Mouse (Mus musculus): ENCODE data around the gene Acbd3. TPM values are rescaled to one million over a fixed set of nuclear protein-coding genes. Genes with fewer than 3 reads are reported as not detected.

Gene Acbd3
- 17.2 and 18.1 TPM in 2 replicates for polyA plus RNA-seq (2014; fragmentation: Nextera tagmentation; extraction: Ambion mirVana)

DNA sequence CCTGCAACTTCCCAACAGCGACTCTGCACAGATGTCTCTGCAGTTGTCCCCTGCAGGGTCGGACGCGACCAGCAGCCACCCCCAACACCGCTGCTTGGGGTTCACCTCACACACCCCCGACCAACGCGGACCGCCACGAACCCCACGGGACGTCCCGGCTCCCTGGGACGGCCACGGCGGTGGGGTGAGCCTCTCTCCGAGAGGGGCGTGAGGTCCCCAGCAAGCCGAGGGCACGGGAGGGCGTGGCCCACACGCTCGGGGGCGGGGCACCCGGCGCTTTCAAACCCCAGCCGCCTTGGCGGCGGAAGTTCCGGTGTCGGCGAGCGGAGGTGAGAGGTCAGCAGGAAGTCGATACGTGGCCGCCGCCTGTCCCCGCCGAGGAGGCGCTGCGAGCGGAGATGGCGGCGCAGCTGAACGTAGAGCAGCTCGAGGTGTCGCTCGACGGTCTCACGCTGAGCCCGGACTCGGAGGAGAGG lies at the start of gene Acbd3:
Gene Acbd3, plus strand, starts transcription at position 340 of the 476 bp plus-strand sequence.
- H3K4me2 ChIP-seq (ENCODE audit: low read length): peak within 1 kb of the TSS; percentile 64
- no peaks in the 10 kb centered on the region for H3K9me3 ChIP-seq (replicated peaks; ENCODE audit: control insufficient read depth, low read length)
- peak within 1 kb of the TSS; percentile 99 for H3K4me3 ChIP-seq (ENCODE audit: low read depth, low read length)
- DNase-seq (ENCODE audit: low spot score) (peak; percentile 93), ATAC-seq (peak; percentile 97)
- no peaks in the 10 kb centered on the region for H3K36me3 ChIP-seq (ENCODE audit: control insufficient read depth, insufficient read depth, low read length)
- under 1% methylated on average over 46 of the region's 52 CpGs for WGBS
- H3K9ac ChIP-seq (ENCODE audit: low read length): peak within 1 kb of the TSS; percentile 96
- H3K27me3 ChIP-seq (replicated peaks; ENCODE audit: control insufficient read depth, insufficient read depth, low read length): no peaks in the 10 kb centered on the region
- peak within 1 kb of the TSS; percentile 78 for H3K27ac ChIP-seq (ENCODE audit: low read depth, low read length)
- peaks cover 12% of the 10 kb centered on the region for H3K4me1 ChIP-seq (ENCODE audit: control insufficient read depth, insufficient read depth, low read length)

DNA sequence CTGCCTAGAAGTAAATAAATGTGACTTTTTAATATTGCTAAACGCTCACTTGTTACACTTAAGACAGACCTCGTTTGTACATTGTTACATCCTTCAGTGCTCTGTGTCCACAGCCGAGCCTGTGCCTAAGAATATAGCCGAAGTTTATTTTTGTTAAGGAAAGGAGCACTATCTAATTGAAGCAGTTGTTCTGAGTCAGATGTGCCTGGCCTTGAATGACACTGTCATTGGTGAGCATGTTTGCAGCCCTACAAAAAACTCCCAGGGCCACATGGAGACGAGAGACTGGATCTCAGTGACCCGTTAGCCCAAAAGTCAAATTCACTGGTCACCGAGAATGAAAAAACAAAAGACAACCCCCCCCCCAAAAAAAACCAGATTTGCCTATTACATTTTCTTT lies 34.6 kb upstream of the Acbd3 start:
- Histone ChIP-seq H3K9me3 (replicated peaks; ENCODE audit: control insufficient read depth, low read length) (no peaks in the 10 kb centered on the region), H3K4me1 (ENCODE audit: control insufficient read depth, insufficient read depth, low read length) (no peaks in the 10 kb centered on the region), H3K4me2 (ENCODE audit: low read length) (no peak overlapping the region), H3K4me3 (ENCODE audit: low read depth, low read length) (no peak overlapping the region), H3K27ac (ENCODE audit: low read depth, low read length) (no peak overlapping the region), H3K36me3 (ENCODE audit: control insufficient read depth, insufficient read depth, low read length) (peaks cover 42% of the 10 kb centered on the region), H3K9ac (ENCODE audit: low read length) (no peak overlapping the region), H3K27me3 (replicated peaks; ENCODE audit: control insufficient read depth, insufficient read depth, low read length) (peaks cover 14% of the 10 kb centered on the region)
- ATAC-seq: no peak
- no peak for DNase-seq (ENCODE audit: low spot score)
- 91% methylated on average over 7 of the region's 7 CpGs for WGBS

DNA sequence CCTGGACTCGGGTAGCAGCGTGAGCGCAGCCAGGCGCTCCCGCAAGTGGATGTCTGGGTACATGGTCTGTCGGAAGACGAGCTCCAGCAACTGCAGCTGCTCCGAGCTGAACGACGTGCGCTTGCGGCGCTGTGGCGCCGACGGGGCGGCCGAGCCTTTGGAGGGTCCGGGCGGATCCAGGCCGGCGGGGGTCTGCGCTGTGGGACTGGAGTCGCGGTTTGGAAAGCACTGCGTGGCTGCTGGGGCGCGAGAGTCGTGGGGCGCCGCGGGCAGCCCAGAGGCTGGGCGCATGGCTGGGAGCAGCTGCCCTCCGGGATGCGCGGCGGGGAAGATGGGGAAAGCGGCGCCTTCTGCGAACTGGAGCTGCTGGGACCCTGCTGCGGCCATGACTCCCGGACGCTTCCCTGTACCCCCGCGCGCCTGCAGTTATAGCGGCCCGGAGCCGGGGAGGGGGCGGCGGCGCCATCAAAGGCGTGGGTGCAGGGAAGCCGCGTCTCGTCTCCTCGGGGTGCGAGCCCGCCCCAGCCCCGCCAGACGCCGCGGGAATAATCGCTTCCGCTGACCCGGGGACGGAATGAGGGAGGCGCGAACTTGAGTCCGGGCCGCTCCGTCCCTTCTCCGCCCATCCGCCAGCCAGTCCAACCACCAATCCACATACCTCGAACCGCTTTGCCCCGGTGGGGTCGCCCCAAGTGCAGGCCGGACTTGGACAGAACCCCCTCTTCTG lies 29.1 kb upstream of the Acbd3 start, which contains the start of gene Mixl1:
Gene Mixl1, minus strand, starts transcription at position 409 of the 727 bp plus-strand sequence.
- peak; percentile 46; the same call in 1 of the 2 replicates for ATAC-seq
- H3K27me3 ChIP-seq (replicated peaks; ENCODE audit: control insufficient read depth, insufficient read depth, low read length): peaks cover 35% of the 10 kb centered on the region
- WGBS: 1% methylated on average over 68 of the region's 79 CpGs

DNA sequence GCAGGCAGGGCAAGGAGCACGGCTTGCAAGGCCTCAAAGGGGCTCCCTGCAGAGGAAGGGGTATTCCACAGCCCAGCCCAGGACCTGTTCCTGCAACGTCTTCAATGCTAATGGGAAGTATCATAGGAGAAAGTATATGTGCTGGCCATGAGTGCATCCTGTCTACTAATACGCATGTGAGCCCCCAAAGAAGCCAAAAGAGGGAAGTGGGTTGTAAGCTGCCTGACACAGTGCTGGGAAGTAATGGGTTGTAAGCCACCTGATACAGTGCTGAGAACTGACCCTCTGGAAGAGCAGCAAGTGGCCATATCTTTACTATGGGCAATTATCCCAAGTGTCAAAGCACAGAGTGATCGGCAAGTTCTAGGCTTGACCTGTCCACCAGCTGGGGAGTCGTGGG lies 27.8 kb upstream of the Acbd3 start:
- no peaks in the 10 kb centered on the region for H3K4me1 ChIP-seq (ENCODE audit: control insufficient read depth, insufficient read depth, low read length)
- no peak for ATAC-seq

More for the DNA sequence above, 29.1 kb upstream of the Acbd3 start, which contains the start of gene Mixl1:
- H3K4me2 ChIP-seq (ENCODE audit: low read length): peak within 1 kb of the TSS; percentile 52
- peaks cover 6% of the 10 kb centered on the region for H3K36me3 ChIP-seq (ENCODE audit: control insufficient read depth, insufficient read depth, low read length)
- no peak within 1 kb of the TSS for H3K27ac ChIP-seq (ENCODE audit: low read depth, low read length)
- no peaks in the 10 kb centered on the region for H3K4me1 ChIP-seq (ENCODE audit: control insufficient read depth, insufficient read depth, low read length)
- peak; percentile 37 for DNase-seq (ENCODE audit: low spot score)
- H3K9me3 ChIP-seq (replicated peaks; ENCODE audit: control insufficient read depth, low read length): no peaks in the 10 kb centered on the region
- H3K9ac ChIP-seq (ENCODE audit: low read length): peak within 1 kb of the TSS; percentile 35
- peak within 1 kb of the TSS; percentile 29 for H3K4me3 ChIP-seq (ENCODE audit: low read depth, low read length)

DNA sequence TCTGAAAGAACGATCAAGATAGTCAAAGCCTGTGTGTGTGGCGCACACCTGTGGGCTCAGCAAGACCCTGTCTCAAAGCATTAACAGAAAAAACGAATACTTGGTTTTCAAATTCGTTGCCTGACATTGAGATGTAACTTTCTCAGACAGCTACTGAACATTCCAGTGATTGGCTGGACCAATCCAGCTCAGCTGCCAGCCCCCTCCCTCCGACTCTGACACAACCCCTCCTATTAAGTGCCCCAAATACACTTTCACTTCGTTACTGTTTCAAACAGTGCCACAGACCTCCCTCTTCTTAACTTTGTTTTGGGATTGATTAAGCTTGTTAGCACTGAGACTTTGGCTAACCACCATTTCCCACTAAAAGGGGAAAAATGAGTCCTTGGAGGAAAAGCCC lies 22.4 kb upstream of the Acbd3 start:
- no peaks in the 10 kb centered on the region for H3K27me3 ChIP-seq (replicated peaks; ENCODE audit: control insufficient read depth, insufficient read depth, low read length)
- H3K4me2 ChIP-seq (ENCODE audit: low read length): no peak overlapping the region
- no peaks in the 10 kb centered on the region for H3K9me3 ChIP-seq (replicated peaks; ENCODE audit: control insufficient read depth, low read length)
- H3K9ac ChIP-seq (ENCODE audit: low read length): no peak overlapping the region
- DNase-seq (ENCODE audit: low spot score) (no peak), ATAC-seq (no peak)
- H3K36me3 ChIP-seq (ENCODE audit: control insufficient read depth, insufficient read depth, low read length): no peaks in the 10 kb centered on the region
- no peak overlapping the region for H3K4me3 ChIP-seq (ENCODE audit: low read depth, low read length)
- H3K27ac ChIP-seq (ENCODE audit: low read depth, low read length): no peak overlapping the region
- H3K4me1 ChIP-seq (ENCODE audit: control insufficient read depth, insufficient read depth, low read length): no peaks in the 10 kb centered on the region
- 47% methylated on average over 6 of the region's 6 CpGs for WGBS

More for the DNA sequence above, 27.8 kb upstream of the Acbd3 start:
- DNase-seq (ENCODE audit: low spot score): no peak
- Histone ChIP-seq H3K9ac (ENCODE audit: low read length) (no peak overlapping the region), H3K27me3 (replicated peaks; ENCODE audit: control insufficient read depth, insufficient read depth, low read length) (peaks cover 35% of the 10 kb centered on the region), H3K9me3 (replicated peaks; ENCODE audit: control insufficient read depth, low read length) (no peaks in the 10 kb centered on the region), H3K36me3 (ENCODE audit: control insufficient read depth, insufficient read depth, low read length) (no peaks in the 10 kb centered on the region), H3K4me2 (ENCODE audit: low read length) (no peak overlapping the region), H3K27ac (ENCODE audit: low read depth, low read length) (no peak overlapping the region), H3K4me3 (ENCODE audit: low read depth, low read length) (no peak overlapping the region)
- 61% methylated on average over 5 of the region's 5 CpGs for WGBS

DNA sequence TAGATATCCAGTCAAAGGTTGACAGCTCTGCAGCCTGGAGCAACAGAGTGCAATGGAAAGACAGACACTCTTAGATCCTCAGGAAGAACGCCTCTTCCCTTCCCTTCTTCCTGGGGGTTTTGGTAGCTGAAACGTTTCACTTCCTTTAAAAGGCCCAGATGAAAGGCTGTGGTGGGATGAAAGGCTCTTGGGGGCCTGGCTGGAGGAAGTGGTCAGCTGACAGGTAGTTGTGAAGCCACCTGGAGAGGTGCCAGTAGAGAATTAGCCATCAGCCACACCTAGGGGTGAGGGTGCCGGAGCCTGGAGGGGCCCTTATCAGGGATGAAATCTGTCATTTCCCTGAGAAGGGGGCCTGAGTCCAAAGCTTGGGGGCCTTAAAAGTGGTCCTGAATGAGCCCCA lies 18.5 kb upstream of the Acbd3 start:
- Histone ChIP-seq H3K36me3 (ENCODE audit: control insufficient read depth, insufficient read depth, low read length) (no peaks in the 10 kb centered on the region), H3K27me3 (replicated peaks; ENCODE audit: control insufficient read depth, insufficient read depth, low read length) (no peaks in the 10 kb centered on the region), H3K4me3 (ENCODE audit: low read depth, low read length) (no peak overlapping the region), H3K27ac (ENCODE audit: low read depth, low read length) (no peak overlapping the region), H3K9ac (ENCODE audit: low read length) (no peak overlapping the region), H3K4me2 (ENCODE audit: low read length) (no peak overlapping the region), H3K9me3 (replicated peaks; ENCODE audit: control insufficient read depth, low read length) (no peaks in the 10 kb centered on the region), H3K4me1 (ENCODE audit: control insufficient read depth, insufficient read depth, low read length) (no peaks in the 10 kb centered on the region)
- 66% methylated on average over 3 of the region's 3 CpGs for WGBS
- no peak for DNase-seq (ENCODE audit: low spot score)
- no peak for ATAC-seq

DNA sequence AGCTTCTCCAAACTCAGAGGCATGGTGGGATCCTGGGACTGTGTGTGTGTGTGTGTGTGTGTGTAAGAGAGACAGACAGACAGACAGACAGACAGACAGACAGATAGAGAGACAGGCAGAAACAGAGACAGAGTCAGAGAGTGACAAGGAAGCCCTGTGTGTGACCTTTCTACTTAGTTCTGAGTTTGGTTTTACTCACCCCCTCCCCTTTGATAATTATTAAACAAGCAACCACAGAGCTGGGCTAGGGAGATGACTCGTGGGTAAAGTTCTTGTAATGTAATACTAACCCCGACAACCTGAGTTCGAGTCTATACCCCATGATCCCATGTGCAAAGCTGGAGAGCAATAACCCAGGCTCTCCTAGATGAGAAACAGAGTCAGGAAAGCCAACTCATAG lies 18.0 kb upstream of the Acbd3 start:
- Histone ChIP-seq H3K4me2 (ENCODE audit: low read length) (no peak overlapping the region), H3K4me3 (ENCODE audit: low read depth, low read length) (no peak overlapping the region), H3K9ac (ENCODE audit: low read length) (no peak overlapping the region), H3K27ac (ENCODE audit: low read depth, low read length) (no peak overlapping the region), H3K27me3 (replicated peaks; ENCODE audit: control insufficient read depth, insufficient read depth, low read length) (no peaks in the 10 kb centered on the region), H3K36me3 (ENCODE audit: control insufficient read depth, insufficient read depth, low read length) (no peaks in the 10 kb centered on the region), H3K9me3 (replicated peaks; ENCODE audit: control insufficient read depth, low read length) (no peaks in the 10 kb centered on the region), H3K4me1 (ENCODE audit: control insufficient read depth, insufficient read depth, low read length) (no peaks in the 10 kb centered on the region)
- DNase-seq (ENCODE audit: low spot score) (no peak), ATAC-seq (no peak)
- 88% methylated on average over 3 of the region's 3 CpGs for WGBS

DNA sequence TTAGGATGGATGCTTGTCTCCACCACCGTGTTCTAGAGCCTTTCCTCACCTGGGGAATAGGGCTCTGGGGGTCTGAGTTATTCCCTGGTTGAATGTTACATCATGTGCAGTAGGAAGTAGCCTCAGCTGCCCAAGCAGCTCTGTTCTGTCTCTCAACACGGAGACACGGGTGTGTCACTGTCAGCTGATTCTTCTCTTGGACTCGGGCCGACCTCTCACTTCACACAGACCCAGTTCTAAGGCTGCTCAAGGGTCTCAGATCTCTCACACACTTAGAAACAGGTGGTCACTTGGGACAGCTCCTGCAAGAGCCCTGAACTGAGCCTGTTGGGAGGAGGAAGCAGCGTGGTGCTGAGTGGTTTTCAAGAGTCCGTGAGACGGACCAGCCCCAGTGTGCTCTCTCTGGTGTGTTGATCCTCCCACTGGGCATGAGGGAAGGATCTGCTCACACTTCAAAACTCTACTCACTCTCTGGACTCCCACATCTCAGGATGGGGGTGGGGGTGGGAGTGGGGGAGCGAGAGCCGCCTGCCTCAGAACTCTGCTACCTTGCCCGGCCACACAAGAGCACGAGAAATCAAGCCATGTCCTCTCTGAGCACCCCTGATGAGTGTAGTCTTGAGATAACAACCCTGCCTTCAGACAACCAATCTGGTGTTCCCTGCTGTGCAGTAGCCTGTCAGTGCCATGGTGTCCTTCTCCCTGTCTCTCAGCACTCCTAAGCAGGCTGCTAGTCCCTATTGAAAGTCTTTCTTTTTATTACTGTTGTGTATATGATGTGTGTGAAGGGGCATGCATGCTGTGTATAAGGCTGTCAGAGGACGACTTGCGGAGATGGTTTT lies 16.7 kb upstream of the Acbd3 start:
- Histone ChIP-seq H3K36me3 (ENCODE audit: control insufficient read depth, insufficient read depth, low read length) (no peaks in the 10 kb centered on the region), H3K27me3 (replicated peaks; ENCODE audit: control insufficient read depth, insufficient read depth, low read length) (no peaks in the 10 kb centered on the region), H3K4me2 (ENCODE audit: low read length) (no peak overlapping the region), H3K27ac (ENCODE audit: low read depth, low read length) (no peak overlapping the region), H3K4me1 (ENCODE audit: control insufficient read depth, insufficient read depth, low read length) (no peaks in the 10 kb centered on the region), H3K9me3 (replicated peaks; ENCODE audit: control insufficient read depth, low read length) (no peaks in the 10 kb centered on the region), H3K9ac (ENCODE audit: low read length) (no peak overlapping the region), H3K4me3 (ENCODE audit: low read depth, low read length) (no peak overlapping the region)
- DNase-seq (ENCODE audit: low spot score): no peak
- no peak for ATAC-seq
- WGBS: 81% methylated on average over 14 of the region's 14 CpGs

Data from forebrain, embryonic 14.5 days (tissue).